Mouse (Mus musculus): ENCODE measurements around the gene Tbc1d12. TPM values are rescaled to one million over a fixed set of nuclear protein-coding genes. Genes with fewer than 3 reads are reported as not detected.

Gene Tbc1d12
- total and polyA plus RNA-seq, 2 experiments from 2014 or later, result 1.3 to 5.8 TPM

DNA sequence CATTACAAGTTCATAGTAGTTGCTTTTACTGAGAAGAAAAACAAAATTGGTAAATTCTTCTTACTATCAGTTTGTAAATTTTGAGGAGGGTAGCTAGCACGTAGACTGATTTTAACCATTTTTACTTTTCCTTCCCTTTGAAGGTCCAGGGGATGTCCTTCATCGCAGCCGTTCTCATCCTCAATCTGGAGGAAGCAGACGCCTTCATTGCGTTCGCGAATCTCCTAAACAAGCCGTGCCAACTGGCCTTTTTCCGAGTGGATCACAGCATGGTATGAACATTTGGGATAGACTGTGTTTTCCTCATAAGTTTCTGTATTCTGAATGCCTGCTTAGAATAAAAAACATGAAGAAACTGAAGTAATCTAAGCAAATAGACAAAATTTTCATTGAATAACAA lies 77.4 kb downstream of the Tbc1d12 start:
- no peak overlapping the region for H3K27ac ChIP-seq (ENCODE audit: low read depth)
- TF ChIP-seq EP300 (IDR thresholded peaks at IDR 0.05; ENCODE audit: low read depth) (no peak), CTCF (IDR thresholded peaks at IDR 0.05; ENCODE audit: low read depth) (no peak)
- WGBS, result 91% methylated on average over 9 of the region's 9 CpGs

DNA sequence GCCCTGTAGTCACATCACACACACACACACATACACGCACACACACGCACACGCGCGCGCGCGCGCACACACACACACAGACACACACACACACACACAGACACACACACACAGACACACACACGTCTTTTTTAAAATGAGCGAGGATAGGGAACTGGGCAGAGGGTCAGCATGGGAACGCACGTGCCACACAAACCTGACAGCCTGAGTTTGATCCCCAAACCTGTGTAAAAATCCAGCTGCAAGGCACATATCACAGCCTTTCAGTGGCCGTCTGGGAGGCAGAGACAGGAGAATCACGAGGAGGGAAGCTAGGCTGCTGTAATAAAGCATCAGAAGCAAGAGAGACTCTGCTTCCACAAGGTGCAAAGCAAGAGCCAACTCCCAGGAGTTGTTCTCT lies 78.5 kb downstream of the Tbc1d12 start:
- ATAC-seq (ENCODE audit: insufficient read depth, low read depth), result no peak
- Histone ChIP-seq H3K27ac (ENCODE audit: low read depth) (no peak overlapping the region), H3K36me3 (replicated peaks; ENCODE audit: control insufficient read depth, insufficient read depth, low read length) (peaks cover 37% of the 10 kb centered on the region), H3K4me2 (ENCODE audit: low read depth, low read length) (no peak overlapping the region), H3K4me3 (ENCODE audit: low read depth, low read length) (no peak overlapping the region), H3K9me3 (replicated peaks; ENCODE audit: control insufficient read depth, low read length) (no peaks in the 10 kb centered on the region), H3K9ac (replicated peaks; ENCODE audit: low read depth, low read length) (no peak overlapping the region), H3K27me3 (ENCODE audit: control insufficient read depth, insufficient read depth, low read length) (no peaks in the 10 kb centered on the region), H3K4me1 (ENCODE audit: control insufficient read depth, insufficient read depth) (no peaks in the 10 kb centered on the region)
- TF ChIP-seq CTCF (IDR thresholded peaks at IDR 0.05; ENCODE audit: low read depth) (no peak), EP300 (IDR thresholded peaks at IDR 0.05; ENCODE audit: low read depth) (no peak)
- no peak for DNase-seq (ENCODE audit: low spot score)
- 89% methylated on average over 15 of the region's 15 CpGs for WGBS

More for the DNA sequence above, 77.4 kb downstream of the Tbc1d12 start:
- no peak for DNase-seq (ENCODE audit: low spot score)
- Histone ChIP-seq H3K4me2 (ENCODE audit: low read depth, low read length) (no peak overlapping the region), H3K9ac (replicated peaks; ENCODE audit: low read depth, low read length) (no peak overlapping the region), H3K4me1 (ENCODE audit: control insufficient read depth, insufficient read depth) (no peaks in the 10 kb centered on the region), H3K36me3 (replicated peaks; ENCODE audit: control insufficient read depth, insufficient read depth, low read length) (peaks cover 33% of the 10 kb centered on the region), H3K9me3 (replicated peaks; ENCODE audit: control insufficient read depth, low read length) (no peaks in the 10 kb centered on the region), H3K27me3 (ENCODE audit: control insufficient read depth, insufficient read depth, low read length) (no peaks in the 10 kb centered on the region), H3K4me3 (ENCODE audit: low read depth, low read length) (no peak overlapping the region)
- no peak for ATAC-seq (ENCODE audit: insufficient read depth, low read depth)

DNA sequence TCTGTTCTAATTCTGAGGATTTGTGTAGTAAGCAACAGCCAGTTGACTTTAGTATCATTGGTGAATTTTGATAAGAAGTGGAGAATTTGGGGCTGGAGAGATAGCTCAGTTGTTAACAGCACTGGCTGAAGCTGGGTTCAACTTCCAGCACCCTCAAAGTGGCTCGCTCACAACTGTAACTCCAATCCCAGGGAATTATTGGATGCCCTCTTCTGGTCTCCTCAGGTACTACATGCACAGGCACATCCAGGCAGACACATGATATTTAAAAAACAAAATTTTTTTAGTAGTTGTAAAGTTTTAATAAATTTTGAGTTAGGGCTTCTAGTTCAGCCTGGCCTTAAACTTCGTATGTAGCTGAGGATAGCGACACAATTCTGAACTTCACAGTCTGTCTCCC lies 79.3 kb downstream of the Tbc1d12 start:
- no peaks in the 10 kb centered on the region for H3K9me3 ChIP-seq (replicated peaks; ENCODE audit: control insufficient read depth, low read length)
- no peak overlapping the region for H3K9ac ChIP-seq (replicated peaks; ENCODE audit: low read depth, low read length)
- WGBS, result 48% methylated on average over 3 of the region's 3 CpGs
- TF ChIP-seq EP300 (IDR thresholded peaks at IDR 0.05; ENCODE audit: low read depth) (no peak), CTCF (IDR thresholded peaks at IDR 0.05; ENCODE audit: low read depth) (peak; percentile 62)
- H3K27me3 ChIP-seq (ENCODE audit: control insufficient read depth, insufficient read depth, low read length), result no peaks in the 10 kb centered on the region
- ATAC-seq (ENCODE audit: insufficient read depth, low read depth) (no peak), DNase-seq (ENCODE audit: low spot score) (no peak)
- H3K4me3 ChIP-seq (ENCODE audit: low read depth, low read length), result no peak overlapping the region
- H3K4me2 ChIP-seq (ENCODE audit: low read depth, low read length), result no peak overlapping the region
- H3K27ac ChIP-seq (ENCODE audit: low read depth), result no peak overlapping the region
- H3K4me1 ChIP-seq (ENCODE audit: control insufficient read depth, insufficient read depth), result no peaks in the 10 kb centered on the region
- H3K36me3 ChIP-seq (replicated peaks; ENCODE audit: control insufficient read depth, insufficient read depth, low read length), result peaks cover 42% of the 10 kb centered on the region

DNA sequence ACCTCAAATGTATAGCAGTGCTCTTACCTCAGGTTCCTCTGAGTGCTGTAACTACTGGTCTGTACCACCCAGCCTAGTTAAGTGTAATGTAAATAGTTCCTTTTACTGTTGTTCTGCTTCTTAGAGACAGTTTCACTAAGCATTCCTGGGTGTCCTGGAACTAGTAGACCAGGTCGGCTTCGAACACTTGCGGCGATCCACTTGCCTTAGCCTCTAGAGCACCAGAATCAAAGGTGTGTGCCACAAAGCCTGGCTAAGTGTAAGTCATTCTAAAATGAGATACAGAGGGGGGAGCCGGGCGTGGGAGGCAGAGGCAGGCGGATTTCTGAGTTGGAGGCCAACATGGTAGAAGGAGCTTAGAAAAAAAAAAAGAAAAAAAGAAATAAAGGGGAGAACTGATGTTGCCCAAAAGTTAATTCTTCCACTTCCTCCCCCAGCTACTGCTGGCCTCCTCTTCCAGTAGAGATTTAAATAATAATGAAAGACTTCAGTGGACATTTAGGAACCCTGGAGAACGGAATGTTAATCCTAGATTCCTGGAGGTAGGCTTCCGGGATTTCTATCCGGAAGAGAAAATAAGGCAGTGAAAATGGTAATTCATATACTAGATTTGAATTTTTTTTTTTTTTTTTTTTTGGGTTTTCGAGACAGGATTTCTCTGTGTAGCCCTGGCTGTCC lies 92.2 kb downstream of the Tbc1d12 start:
- no peaks in the 10 kb centered on the region for H3K27me3 ChIP-seq (ENCODE audit: control insufficient read depth, insufficient read depth, low read length)
- no peaks in the 10 kb centered on the region for H3K9me3 ChIP-seq (replicated peaks; ENCODE audit: control insufficient read depth, low read length)
- WGBS, result 92% methylated on average over 10 of the region's 11 CpGs
- H3K4me1 ChIP-seq (ENCODE audit: control insufficient read depth, insufficient read depth), result 0 out of 2 replicates have a peak, but pooled peaks cover 5% of the 10 kb centered on the region
- no peak overlapping the region for H3K9ac ChIP-seq (replicated peaks; ENCODE audit: low read depth, low read length)
- no peak overlapping the region for H3K27ac ChIP-seq (ENCODE audit: low read depth)
- H3K36me3 ChIP-seq (replicated peaks; ENCODE audit: control insufficient read depth, insufficient read depth, low read length), result no peaks in the 10 kb centered on the region
- H3K4me2 ChIP-seq (ENCODE audit: low read depth, low read length), result no peak overlapping the region
- DNase-seq (ENCODE audit: low spot score) (no peak), ATAC-seq (ENCODE audit: insufficient read depth, low read depth) (no peak)
- TF ChIP-seq CTCF (IDR thresholded peaks at IDR 0.05; ENCODE audit: low read depth) (no peak), EP300 (IDR thresholded peaks at IDR 0.05; ENCODE audit: low read depth) (no peak)
- H3K4me3 ChIP-seq (ENCODE audit: low read depth, low read length), result no peak overlapping the region

DNA sequence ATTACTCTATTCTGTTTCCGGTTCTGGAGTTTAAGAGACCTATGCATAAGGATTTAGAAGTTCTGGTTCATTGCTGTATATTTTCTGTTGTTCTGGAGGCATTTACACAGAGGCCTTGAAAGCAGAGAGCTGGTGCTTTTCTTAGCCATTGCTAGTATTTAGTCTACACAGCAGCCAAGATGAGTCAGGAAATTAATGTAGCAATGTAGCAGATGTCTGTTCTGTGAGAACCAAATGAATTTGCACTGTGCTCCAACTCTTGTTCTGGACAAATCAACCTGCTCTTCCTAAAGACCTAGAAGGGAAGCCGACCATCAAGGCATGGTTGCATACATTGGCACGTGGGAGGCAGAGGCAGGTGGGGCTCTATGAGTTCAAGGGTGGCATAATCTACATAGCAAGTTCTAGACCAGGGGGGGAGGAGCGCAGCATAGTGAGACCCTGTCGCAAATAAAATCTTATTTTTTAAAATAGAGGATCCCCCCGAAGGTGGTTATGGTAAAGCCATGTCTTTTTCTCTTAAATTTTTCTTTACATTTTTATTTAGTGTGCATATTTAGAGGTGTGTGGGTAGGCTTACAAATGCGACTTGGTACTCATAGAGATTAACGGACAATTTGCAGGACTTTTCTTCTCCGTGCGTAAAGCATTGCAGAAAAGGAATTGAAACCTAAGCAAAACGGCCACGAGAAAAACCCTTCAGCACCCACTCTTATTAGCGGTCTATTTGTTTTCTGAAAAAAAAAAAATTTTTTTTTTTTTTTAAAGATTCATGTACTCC lies 93.3 kb downstream of the Tbc1d12 start:
- no peak for TF ChIP-seq CTCF (IDR thresholded peaks at IDR 0.05; ENCODE audit: low read depth)
- TF ChIP-seq EP300 (IDR thresholded peaks at IDR 0.05; ENCODE audit: low read depth), result no peak
- no peak overlapping the region for H3K27ac ChIP-seq (ENCODE audit: low read depth)
- no peak overlapping the region for H3K9ac ChIP-seq (replicated peaks; ENCODE audit: low read depth, low read length)
- H3K27me3 ChIP-seq (ENCODE audit: control insufficient read depth, insufficient read depth, low read length), result no peaks in the 10 kb centered on the region
- H3K4me1 ChIP-seq (ENCODE audit: control insufficient read depth, insufficient read depth), result 0 out of 2 replicates have a peak, but pooled peaks cover 5% of the 10 kb centered on the region
- H3K4me2 ChIP-seq (ENCODE audit: low read depth, low read length), result peak overlapping the region; percentile 99
- 72% methylated on average over 13 of the region's 13 CpGs for WGBS
- H3K36me3 ChIP-seq (replicated peaks; ENCODE audit: control insufficient read depth, insufficient read depth, low read length), result no peaks in the 10 kb centered on the region
- no peaks in the 10 kb centered on the region for H3K9me3 ChIP-seq (replicated peaks; ENCODE audit: control insufficient read depth, low read length)
- peak overlapping the region; percentile 72 for H3K4me3 ChIP-seq (ENCODE audit: low read depth, low read length)
- ATAC-seq (ENCODE audit: insufficient read depth, low read depth) (no peak), DNase-seq (ENCODE audit: low spot score) (no peak)
